Mouse (Mus musculus) fat pad, adult 2 months (tissue): Measurements from ENCODE around the gene Cisd3.
"Not testable (repeated sequence)": the region's sequence is repeated elsewhere in the genome, so short reads cannot be mapped to it uniquely, and the experiment has no call there.

Experiments used
- DNase-seq: peaks from one replicate; pipeline ENCODE4 v3.0.0-alpha.2; 2011; ENCODE audit warnings: low read depth, low spot score; ENCODE audit errors: extremely low read depth

Gene Cisd3

DNA sequence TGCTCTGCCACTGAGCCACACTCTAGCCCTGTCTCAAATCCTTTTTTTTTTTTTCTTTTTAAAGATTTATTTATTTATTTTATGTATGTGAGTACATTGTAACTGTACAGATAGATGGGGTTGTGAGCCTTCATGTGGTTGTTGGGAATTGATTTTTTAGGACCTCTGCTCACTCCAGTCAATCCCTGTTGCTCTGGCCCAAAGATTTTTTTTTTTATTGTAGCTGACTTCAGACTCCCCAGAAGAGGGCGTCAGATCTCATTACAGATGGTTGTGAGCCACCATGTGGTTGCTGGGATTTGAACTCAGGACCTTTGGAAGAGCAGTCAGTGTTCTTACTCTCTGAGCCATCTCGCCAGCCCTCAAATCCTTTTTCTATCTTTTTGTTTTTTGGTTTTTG lies 24.4 kb downstream of the Cisd3 start:
- DNase-seq: not testable (repeated sequence)

DNA sequence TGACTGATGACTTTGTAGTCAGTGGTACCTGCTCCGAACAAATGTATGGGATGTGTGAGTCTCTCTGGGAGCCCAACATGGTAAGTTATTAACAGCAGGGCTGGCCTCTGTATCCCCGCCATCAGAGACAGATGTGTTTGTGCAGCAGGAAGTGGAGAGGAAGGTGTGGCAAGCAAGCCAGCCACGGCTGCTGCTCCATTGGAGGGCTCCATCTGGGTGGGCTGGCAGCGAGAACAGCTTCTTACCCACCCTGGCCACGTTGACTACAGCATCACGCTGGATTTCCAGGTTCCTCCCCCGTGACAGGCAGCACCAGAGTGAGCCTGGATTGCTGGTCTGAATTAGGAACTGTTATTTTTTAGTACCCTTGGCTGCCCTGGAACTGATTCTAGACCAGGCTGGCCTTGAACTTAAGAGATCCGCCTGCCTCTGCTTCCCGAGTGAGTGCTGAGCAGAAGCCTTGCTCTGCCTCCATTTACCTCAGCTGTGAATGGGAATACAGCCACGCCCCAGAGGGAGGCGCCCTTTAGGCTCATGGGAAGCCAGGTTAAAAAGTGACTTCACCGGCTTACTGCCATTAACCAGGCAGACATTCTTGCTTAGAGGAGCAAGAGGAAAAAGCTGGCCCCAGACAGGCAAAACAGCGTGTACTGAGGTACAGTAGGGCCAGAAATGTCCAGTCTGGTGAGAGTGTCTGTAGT lies 25.7 kb downstream of the Cisd3 start:
- DNase-seq: no peak

DNA sequence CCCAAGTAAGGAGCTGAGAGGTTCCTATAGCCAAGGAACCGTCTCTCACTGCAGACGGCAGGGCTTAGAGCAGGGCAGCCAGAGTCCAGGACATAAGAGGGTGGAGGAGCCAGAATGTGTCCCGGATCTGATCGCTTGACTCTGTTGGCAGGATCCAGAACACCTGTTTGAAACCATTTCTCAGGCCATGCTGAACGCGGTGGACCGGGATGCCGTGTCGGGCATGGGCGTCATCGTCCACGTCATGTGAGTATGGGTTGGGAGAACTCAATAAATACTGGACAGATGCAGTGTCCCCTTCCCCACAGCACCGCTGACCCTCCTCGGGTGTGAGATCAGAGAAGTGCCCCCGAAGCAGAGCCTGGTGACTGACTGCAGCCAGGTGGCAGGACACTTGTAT lies 26.7 kb downstream of the Cisd3 start:
- no peak for DNase-seq

DNA sequence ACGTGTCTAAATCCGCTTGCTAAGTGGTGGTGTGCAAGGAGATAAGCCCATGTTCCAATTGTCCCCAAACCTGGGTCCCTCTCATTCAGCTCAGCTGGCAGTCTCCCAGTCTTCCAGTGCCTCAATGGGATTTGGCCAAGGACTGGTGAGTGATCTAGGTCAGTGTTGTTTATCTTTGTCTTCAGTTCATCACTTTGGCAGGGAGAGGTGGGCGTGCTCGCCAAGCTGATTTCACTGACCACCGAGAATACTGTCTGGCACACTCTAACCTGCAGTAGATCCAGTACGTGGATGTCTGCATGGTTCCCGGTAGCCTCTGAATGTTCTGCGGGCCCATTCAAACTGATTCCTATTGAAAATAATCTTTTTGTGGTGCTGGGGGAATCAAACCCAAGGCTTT lies 28.3 kb downstream of the Cisd3 start:
- DNase-seq: no peak

DNA sequence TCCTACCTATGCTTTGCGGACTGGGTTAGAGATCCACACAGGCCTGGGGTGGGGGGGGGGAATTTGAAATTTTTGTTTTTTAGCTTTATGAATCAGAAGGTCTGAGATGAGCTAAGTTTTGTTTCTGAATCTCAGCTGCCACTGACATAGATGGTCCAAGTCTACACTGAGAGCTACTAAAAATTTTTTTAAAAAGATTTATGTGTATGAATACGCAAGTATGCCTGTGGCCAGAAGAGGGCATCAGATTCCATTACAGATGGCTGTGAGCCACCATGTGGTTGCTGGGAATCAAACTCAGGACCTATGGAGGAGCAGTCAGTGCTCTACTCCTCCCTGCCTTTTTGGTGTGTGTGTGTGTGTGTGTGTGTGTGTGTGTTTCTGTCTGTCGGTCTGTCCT lies 28.7 kb downstream of the Cisd3 start:
- no peak for DNase-seq

DNA sequence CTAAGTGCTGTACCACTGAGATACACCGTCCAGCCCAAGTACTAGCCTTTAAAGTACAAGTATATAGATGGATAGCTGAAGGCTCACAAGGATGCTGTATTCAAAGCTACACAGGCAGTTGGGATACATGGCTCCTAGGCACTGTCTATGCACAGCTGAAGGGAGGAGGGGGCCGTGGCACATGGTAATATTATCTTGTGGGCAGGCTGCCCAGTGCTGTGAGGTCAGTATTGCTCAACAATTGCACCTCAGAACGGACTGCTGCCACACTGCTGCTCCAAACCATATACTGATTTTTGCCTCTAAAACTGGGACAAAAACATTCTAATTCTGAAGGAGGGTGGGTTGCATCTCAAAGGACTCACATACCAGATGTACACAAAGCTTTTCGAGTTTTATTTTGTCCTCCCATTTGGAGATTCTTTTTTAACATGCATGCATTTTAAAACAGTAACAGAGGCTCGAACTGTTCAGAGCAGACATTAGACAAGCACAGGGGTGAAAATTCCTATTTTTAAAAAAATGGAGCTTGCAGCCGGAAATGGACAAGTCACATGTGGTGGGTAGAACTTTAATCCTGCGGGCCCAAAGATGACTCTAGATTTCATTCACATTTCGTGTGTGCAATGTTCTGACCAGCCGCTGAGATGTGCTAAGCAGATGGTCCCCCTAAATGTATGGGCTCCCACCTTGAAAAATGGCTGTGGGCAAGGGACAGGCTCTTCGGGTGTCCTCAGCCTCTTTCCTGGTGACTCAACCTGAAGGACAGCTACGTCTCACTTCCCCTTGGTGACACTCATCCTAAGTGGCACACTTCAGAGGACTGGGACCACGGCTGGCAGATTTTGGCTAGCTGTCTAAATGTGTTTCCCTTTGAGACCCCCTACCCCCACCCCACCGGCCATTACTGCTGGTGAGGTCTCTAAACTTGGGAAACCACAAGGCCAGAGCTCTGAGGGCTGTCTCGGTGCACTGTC lies 29.4 kb downstream of the Cisd3 start:
- no peak for DNase-seq

DNA sequence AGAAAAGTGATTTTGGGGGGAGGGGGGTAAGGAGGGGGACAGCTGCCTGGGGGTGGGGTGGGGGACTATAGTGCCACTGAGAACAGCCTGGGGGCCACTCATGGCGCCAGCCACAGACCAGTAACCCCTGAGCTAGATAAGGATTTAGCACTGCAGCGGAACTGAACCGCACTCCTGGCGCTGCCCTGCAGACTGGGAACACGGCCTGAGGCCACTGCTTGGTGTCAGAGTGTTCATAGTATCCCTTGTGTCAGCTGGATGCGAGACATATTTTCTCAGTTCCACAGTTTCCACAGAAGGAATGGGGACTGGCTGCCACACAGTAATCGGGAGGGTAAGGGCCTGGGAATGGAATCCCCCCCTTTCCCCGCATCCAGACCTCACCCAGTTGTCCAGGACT lies 30.4 kb downstream of the Cisd3 start:
- DNase-seq: no peak

DNA sequence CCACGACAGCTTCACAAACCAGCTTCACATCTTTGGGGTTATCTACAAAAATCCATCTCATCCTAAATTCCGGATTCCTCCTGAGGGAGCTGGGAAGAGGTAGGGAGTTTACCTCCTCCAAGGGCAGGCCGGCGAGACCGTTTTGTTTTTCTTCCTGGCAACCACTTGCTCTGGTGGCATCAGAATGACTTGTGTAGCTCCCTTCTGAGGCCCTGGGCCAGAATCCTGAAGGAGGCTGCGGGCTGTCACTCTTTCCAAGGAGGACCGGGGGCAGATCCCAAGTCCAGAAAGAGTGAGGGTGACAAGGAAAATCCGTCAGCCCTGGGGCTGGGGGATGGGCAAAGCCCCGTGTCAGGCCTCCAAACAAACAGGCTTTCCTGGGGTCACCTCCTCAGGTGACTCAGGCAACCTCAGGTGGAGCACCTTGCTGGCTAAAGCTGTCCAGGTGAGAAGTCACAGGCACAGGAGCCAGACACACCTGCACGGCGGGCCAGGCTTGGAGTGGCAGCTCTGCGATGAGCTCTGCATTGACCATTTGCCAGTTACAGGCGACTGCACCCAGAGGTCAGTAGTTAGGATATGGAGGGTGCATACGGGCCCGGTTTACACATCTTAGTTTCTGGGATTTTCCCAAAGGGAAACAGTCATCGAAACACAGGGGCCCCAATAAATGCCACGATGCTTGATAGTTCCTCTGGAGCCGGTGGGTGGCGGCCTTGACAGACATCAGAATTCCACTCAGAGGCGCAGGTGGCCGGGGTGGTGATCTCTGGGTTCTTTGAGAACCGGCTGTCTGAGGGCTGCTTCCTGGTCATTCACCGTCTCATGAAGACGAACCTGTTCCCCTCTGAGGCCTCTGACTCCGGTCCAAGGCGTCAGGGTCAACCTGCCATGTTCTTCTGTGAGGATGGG lies 32.0 kb downstream of the Cisd3 start:
- no peak for DNase-seq

DNA sequence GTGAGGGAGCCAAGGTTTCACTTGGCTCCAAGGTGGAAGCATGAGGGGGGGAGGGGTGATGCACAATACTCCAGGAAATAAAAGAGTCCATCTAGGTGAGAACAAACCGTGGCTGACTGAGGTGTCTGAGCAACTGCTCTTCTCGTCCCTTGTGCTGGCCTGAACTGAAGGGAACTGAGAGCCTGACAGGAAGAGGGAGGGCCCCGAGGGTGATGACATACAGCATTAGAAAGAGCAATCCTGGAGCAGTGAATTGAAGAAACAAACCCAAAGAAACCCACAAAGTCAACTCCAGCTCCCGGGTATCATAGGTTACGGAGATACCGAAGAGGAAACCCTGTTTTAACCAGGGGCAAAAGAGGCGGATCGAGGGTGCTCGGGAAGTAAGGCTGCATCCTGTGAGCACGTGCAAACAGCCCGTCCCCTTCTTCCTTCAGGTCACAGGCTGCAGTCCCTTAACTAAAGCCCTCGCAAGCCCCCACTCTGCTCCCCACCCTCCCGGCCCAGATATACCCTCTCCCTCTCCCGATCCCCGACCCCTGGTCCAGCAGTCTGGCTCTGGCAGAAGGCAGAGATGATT lies 32.7 kb downstream of the Cisd3 start:
- no peak for DNase-seq

DNA sequence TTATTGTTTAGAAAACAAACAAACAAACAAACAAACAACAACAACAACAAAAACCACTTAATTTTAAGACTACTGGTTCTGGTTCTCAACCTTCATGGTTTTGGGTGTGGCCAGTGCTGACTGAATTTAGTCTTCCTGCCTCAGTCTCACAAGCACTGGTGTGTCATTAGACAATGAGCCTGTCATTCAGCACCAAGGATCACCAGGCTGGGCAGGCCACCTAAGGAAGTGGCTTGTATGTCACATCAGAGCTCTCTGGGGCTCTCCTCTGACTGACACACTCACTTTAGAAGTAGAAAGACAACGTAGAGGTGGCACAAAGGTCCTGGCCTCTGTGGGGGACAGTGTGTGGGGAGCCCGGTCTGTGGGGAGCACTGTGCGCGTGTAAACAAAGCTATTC lies 33.4 kb downstream of the Cisd3 start:
- DNase-seq: no peak

DNA sequence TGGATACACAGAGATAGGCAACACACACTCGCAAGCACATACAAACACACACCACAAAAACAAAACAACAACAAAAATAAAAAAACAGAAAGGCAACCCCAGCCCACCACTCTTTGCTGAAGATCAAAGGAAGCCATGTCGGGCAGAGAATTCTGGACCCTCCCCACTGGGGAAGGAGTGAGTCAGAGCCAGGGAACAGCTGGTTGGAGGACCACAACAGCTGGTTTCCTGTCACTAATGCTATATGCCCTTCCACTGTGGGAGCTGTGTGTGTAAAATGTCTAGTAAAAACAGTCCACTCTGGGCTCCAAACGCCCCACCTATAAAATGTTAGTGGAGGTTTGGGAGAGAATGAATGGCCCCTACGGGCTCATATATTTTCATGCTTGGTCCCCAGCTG lies 35.7 kb downstream of the Cisd3 start:
- no peak for DNase-seq

DNA sequence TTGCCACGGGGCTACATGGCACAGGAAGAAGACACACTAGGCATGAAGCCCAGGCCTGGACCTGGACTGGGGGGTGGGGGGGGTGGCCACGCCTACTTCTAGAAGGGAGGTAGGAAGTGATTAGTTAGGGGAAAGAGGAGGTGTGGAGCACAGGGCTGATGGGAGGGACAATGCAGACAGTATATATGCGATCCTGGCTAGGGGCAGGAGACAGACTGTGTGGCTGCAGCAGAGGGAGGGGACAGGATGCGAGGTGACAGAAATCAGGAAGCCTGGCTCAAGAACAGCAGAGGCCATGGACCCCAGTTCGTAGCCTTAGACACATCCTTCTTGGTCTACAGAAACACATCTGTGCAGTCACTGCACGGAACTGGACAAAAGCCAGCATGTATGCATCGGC lies 38.1 kb downstream of the Cisd3 start:
- DNase-seq: no peak

DNA sequence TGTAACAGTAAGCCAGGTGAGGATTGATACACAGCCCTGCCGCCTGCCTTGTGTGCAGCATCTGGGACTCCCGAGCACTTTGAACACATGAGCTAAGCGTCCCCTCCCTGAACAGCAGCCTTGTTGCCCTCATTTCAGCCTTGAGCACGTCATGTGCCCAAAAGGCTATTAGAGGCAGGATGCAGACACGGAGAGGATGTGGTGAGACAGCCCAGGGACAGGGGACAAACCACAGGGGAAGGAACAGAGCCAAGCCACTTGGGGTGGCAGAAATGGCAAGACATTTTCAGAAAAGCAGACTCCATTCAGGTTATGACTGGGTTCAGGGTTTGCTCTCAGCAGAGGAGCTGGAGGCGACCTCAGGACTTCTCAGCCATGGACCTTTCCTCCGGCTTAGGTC lies 42.7 kb downstream of the Cisd3 start:
- no peak for DNase-seq

DNA sequence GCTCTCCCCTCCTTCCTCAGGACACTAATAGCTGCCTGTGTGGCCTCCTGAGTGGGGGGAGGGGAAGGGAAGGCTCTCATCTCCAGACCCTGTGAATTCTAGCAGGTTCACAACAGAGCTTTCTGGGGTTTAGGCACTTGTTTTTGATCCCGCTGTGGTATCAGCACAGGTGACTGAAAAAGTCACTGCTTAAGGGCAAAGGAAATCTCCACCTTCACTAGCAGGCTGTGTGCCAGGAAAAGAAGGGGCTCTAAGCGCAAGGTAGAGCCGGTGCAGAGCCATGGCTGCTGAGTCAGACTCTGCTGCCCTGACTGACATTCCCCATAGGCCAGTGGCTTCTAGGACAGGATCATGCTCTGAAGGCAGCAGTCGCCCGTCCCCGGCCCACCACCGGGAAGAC lies 43.1 kb downstream of the Cisd3 start:
- no peak for DNase-seq

DNA sequence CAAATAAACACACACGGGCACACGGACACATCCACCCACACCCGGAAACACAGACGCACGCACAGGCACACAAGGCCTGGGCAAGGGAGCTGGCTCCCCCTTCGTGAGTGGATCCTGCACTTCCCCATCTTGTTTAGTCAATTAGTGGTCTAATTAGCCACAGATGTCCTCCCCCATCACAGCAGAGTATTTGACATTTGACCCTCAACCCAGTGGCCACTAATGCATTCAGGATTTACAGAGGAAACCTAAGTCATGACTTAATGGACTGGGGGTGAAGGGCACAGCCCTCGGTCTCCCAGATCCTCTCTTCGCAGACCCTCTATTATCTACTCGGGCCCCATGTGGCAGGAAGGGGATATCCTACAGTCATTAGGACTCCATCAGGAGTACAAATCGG lies 48.1 kb downstream of the Cisd3 start:
- DNase-seq: no peak

DNA sequence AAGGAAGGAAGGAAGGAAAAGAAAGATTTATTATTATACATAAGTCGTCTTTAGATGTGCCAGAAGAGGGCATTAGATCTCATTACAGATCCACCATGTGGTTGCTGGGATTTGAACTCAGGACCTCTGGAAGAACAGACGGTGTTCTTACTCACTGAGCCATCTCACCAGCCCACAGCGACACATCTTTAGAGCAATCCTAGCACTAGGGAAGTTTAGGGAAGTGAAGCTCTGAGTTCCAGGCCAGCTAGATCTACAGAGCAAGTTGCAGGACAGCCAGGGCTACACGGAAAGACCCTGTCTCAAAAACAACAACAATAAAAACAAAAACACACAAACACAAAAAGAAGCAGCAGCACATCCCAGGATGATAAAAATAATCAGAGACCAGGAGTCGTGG lies 49.2 kb downstream of the Cisd3 start:
- not testable (repeated sequence) for DNase-seq

DNA sequence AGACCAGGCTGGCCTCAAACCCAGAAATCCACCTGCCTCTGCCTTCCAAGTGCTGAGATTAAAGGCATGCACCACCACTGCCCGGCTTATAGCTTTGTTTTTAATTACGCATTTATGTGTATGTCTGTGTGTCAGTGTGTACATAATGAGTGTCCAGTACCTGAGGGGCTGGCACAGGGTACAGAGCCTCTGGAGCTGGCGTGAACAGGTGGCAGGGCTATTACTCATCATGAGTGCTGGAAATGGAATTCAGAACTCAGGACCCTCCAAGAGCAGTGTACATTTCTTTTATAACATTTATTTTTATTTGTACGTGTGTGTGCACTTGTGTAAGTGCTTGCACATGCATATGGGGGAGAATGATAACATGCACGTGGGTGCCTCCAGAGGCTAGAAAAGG lies 51.0 kb downstream of the Cisd3 start:
- no peak for DNase-seq

DNA sequence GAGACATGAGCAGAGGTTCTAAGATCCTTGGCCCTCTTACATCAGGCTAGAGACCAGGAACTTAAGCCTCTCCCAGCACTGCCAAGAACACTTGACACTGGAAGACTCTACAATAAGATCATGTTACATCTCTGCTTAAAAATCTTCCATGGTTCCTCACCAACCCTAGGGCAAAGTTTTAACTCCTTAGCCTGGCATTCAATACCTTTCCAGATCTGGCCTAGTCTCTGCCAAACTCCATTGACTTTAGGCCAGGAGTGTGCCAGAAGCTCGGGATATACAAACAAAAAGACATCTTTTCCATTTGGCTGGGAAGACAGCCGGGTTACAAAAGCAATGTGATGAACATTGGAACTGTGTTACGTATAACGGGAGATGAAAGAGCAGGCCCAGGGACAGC lies 52.0 kb downstream of the Cisd3 start:
- DNase-seq: peak; percentile 98
